Mouse (Mus musculus) kidney, postnatal 10 days (tissue): ENCODE measurements at regions not wholly inside any gene's neighbourhood (a gene's known extent, or its start where the extent isn't known, plus 50 kb on each side); places are given as distances from the start of the nearest gene placed in this dataset.
A peak's percentile ranks its signal among the peaks of the same experiment; 100 is the strongest.

Experiments
- DNase-seq: peaks from one replicate; pipeline ENCODE4 v3.0.0; 2021; ENCODE audit warnings: mixed read lengths

DNA sequence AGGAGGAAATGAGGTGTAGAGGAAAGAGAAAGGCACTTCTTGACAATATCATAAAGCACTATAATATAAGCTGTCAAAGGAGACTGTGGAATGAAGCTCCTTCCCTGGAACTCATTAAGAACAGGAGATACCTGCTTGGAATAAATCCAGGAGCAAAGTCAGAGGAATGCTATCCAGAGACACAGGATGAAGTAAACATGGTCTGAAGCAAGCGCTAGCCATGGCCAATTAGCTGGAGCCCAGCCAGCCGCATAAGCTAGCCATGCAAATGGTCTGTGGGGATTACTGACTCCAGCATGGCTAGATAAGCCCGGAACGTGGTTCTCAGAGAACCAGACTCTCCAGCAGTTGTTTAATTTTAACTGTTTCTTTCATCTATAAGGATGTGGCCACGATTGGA is 54.9 kb upstream of the Gpc3 start:
- no peak for DNase-seq

DNA sequence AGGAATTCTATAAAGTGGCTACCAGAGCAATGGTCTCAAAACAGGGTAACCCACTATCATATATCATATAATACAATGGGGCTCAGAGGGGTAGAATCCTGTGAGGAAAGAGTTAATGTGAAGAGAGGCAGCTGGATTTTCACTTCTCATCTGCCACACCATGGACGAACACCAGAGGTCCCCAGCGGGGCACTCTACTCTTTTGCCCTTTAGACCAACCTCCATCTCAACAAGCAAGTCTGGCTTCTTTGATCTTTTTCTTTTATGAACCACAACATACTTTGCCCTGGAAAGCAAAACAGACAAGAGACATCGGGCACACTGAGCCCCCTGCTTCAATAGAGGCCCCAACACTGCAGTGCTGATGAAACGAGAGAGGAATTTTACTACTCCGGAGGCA is 65.3 kb upstream of the Gpc3 start:
- DNase-seq: peak; percentile 36

DNA sequence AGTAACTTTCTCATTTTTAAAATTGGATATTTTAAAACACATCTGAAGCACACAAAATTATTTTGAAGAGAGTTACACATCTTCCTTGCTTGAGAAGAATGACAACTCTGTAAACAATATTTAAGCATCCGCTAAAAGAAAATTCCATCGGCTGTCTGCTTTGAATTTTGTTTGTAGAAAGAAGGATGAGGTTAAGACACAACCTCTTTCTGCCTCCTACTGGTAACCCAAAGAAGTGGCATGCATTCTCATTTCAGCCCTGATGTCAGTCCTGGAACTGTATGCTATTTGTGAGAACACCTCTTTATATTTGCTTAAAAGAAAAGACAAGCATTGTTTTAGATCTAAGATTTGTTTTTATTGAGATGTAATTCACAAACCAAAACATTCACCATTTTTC is 80.6 kb upstream of the Gpc3 start:
- no peak for DNase-seq

DNA sequence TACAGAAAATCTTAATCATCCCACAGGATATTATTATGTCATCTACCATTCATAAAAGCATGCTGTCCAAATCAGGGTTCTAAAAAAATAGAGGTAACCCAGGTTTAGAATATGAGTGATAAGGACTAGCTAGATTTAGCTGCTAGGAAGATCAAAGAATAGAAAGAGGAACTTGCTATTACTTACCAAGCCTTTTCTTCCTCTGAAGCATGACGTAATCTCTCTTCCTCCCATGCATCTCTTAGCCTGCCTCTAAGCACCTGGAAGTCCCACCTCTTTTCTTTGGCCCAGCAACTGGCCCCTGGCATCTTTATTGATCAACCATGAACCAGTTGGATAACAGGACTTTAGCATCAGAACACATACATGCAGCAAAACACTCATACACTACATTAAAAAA is 85.9 kb upstream of the Gpc3 start:
- no peak for DNase-seq

DNA sequence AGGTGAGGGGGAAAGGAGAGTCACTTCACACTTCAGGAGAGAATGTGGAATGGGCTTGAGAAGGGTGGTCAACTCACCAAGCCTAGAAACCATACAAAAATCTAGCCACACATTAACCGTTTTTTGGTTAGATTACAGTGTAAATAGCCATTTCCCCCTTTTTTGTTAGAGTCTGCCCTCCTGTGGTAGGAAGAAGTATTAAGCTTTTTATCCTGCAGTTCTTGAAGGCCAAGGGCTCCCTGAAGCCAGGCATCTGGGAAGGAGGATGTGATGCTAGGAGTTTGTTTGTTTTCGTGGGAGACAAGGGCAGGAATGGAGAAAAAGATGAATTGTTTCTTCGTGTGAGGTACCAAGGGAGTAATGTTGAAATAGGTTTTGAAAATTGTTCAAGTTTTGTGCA is 73.5 kb upstream of the Ccdc160 start:
- no peak for DNase-seq

DNA sequence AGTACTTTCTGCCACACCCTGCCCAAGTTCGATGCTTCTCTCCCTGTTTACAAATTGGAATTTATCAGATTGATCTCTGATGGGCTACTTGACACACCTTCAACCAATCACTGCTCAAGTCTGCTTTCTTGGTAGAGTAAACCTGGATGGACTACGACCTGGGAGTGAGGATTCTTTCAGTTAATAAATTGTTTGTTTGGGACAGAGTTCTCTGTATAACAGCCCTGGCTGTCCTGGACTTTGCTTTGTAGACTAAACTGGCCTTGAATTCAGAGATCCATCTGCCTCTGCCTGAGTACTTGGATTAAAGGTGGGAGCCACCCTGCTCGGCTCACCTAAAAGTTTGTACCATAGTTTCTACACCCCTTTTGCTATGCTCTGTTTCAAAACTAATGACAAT is 52.9 kb upstream of the Ccdc160 start:
- no peak for DNase-seq
